In genomic region chr7:75555940-75556339, GRCm38 (mm10) we compare ENCODE assay signal across 8 mouse cellular contexts.
A peak's percentile ranks its signal among the peaks of the same experiment; 100 is the strongest.
DNase-seq lines count a peak whose midpoint lies in the region; ATAC-seq and TF ChIP-seq lines count a peak whose summit lies in the region.
"Had no signal": no experiment of that assay in that cellular context is flagged by ENCODE, and none has a peak within 500 bp of the region (broad histone marks: within the 10 kb centered on the region; RNA-seq: fewer than 3 reads in every experiment).

No protein-coding gene starts in this region.

- no peak overlapping the region for H3K4me2 ChIP-seq in hindbrain, embryonic 14.5 days (replicated peaks)
- H3K4me2 ChIP-seq in hindbrain, embryonic 11.5 days (replicated peaks; ENCODE audit: low read depth, low read length): no peak overlapping the region
- no peak overlapping the region for H3K4me2 ChIP-seq in lung, embryonic 14.5 days
- H3K4me2 ChIP-seq: neural tube, embryonic 13.5 days had no signal

- WGBS in hindbrain, embryonic 14.5 days: 75% methylated on average over 6 of the region's 6 CpGs
- 80% methylated on average over 6 of the region's 6 CpGs for WGBS in hindbrain, embryonic 11.5 days
- 35% methylated on average over 6 of the region's 6 CpGs for WGBS in lung, embryonic 14.5 days

- no peak for ATAC-seq in hindbrain, embryonic 14.5 days (ENCODE audit: low FRiP score)
- no peak for ATAC-seq in hindbrain, embryonic 11.5 days (ENCODE audit: low FRiP score)
- no peak for ATAC-seq in lung, embryonic 14.5 days (ENCODE audit: insufficient read depth)
- no peak for ATAC-seq in erythroid progenitor cell, adult 5-6 weeks (replicated peaks; ENCODE audit: low FRiP score, poor library complexity, severe bottlenecking)

- H3K4me1 ChIP-seq in hindbrain, embryonic 14.5 days (replicated peaks; ENCODE audit: control insufficient read depth, insufficient read depth, low read length): 0 out of 2 replicates have a peak, but pooled peaks cover 3% of the 10 kb centered on the region
- H3K4me1 ChIP-seq in hindbrain, embryonic 11.5 days (replicated peaks; ENCODE audit: control insufficient read depth, insufficient read depth, low read length): no peaks in the 10 kb centered on the region
- H3K4me1 ChIP-seq in lung, embryonic 14.5 days (ENCODE audit: insufficient read depth): peaks cover 16% of the 10 kb centered on the region

- TF ChIP-seq CTCF in lung, embryonic 14.5 days (IDR thresholded peaks at IDR 0.05; ENCODE audit: low read depth): peak; percentile 49

- no peaks in the 10 kb centered on the region for H3K36me3 ChIP-seq in hindbrain, embryonic 14.5 days (replicated peaks; ENCODE audit: control insufficient read depth, insufficient read depth)
- no peaks in the 10 kb centered on the region for H3K36me3 ChIP-seq in hindbrain, embryonic 11.5 days (ENCODE audit: control insufficient read depth, insufficient read depth, low read length)
- no peaks in the 10 kb centered on the region for H3K36me3 ChIP-seq in lung, embryonic 14.5 days (ENCODE audit: insufficient read depth)
- H3K36me3 ChIP-seq: neural tube, embryonic 13.5 days had no signal

- DNase-seq in hindbrain, embryonic 14.5 days (ENCODE audit: low spot score): peak; percentile 48
- no peak for DNase-seq in hindbrain, embryonic 11.5 days (ENCODE audit: low spot score)
- DNase-seq in lung, embryonic 14.5 days: peak; percentile 71
- no peak for DNase-seq in lung, adult 18-20 months
- peak; percentile 45 for DNase-seq in adipocyte (ENCODE audit: low spot score)
- peak; percentile 41 for DNase-seq in retina, embryonic 14.5 days (ENCODE audit: low spot score)

- no peak overlapping the region for H3K9ac ChIP-seq in hindbrain, embryonic 14.5 days
- no peak overlapping the region for H3K9ac ChIP-seq in hindbrain, embryonic 11.5 days (ENCODE audit: low read depth, low read length)
- no peak overlapping the region for H3K9ac ChIP-seq in lung, embryonic 14.5 days
- H3K9ac ChIP-seq: neural tube, embryonic 13.5 days had no signal

- H3K27ac ChIP-seq in hindbrain, embryonic 14.5 days: no peak overlapping the region
- no peak overlapping the region for H3K27ac ChIP-seq in hindbrain, embryonic 11.5 days (ENCODE audit: low read depth, low read length)
- no peak overlapping the region for H3K27ac ChIP-seq in lung, embryonic 14.5 days (ENCODE audit: low read depth)
- H3K27ac ChIP-seq: neural tube, embryonic 13.5 days had no signal

- no peak overlapping the region for H3K4me3 ChIP-seq in hindbrain, embryonic 14.5 days (replicated peaks; ENCODE audit: low read length)
- no peak overlapping the region for H3K4me3 ChIP-seq in hindbrain, embryonic 11.5 days (ENCODE audit: low read depth, low read length)
- no peak overlapping the region for H3K4me3 ChIP-seq in lung, embryonic 14.5 days (ENCODE audit: low read depth, low read length)
- H3K4me3 ChIP-seq: neural tube, embryonic 13.5 days had no signal

- no peaks in the 10 kb centered on the region for H3K27me3 ChIP-seq in hindbrain, embryonic 14.5 days (ENCODE audit: control insufficient read depth, insufficient read depth, low read length)
- no peaks in the 10 kb centered on the region for H3K27me3 ChIP-seq in hindbrain, embryonic 11.5 days (ENCODE audit: control insufficient read depth, insufficient read depth, low read length)
- H3K27me3 ChIP-seq in lung, embryonic 14.5 days (ENCODE audit: insufficient read depth, low read length): no peaks in the 10 kb centered on the region
- H3K27me3 ChIP-seq: neural tube, embryonic 13.5 days had no signal

- no peaks in the 10 kb centered on the region for H3K9me3 ChIP-seq in hindbrain, embryonic 14.5 days (ENCODE audit: control insufficient read depth, low read length)
- H3K9me3 ChIP-seq in hindbrain, embryonic 11.5 days (ENCODE audit: control insufficient read depth, low read length): no peaks in the 10 kb centered on the region
- H3K9me3 ChIP-seq in lung, embryonic 14.5 days (ENCODE audit: low read depth, low read length): no peaks in the 10 kb centered on the region
- H3K9me3 ChIP-seq: neural tube, embryonic 13.5 days had no signal

Comparison
In these comparisons a context has a peak if more than half of its experiments do, and no peak if none do; other contexts are left out.
1. DNase-seq: peak in hindbrain, embryonic 14.5 days (single experiment), lung, embryonic 14.5 days (single experiment), adipocyte (single experiment) and retina, embryonic 14.5 days (single experiment); none in hindbrain, embryonic 11.5 days (single experiment) and lung, adult 18-20 months (0 of 2).